18 mouse cellular contexts compared by ENCODE assay signal in the genomic region with DNA sequence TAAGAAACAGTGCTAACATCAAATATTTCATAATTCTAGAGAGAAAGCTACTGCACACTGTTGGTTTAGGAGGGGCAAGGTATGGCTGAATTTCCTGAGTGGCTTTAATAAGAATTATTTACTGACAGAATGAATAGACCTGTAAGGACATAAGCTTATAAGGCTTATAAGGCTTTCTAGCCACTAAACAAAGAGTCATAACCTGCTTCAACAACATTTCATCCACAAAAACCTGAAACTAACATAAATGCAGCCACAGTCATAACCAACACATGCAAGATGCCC. TPM values are rescaled to one million over a fixed set of nuclear protein-coding genes. Genes with fewer than 3 reads are reported as not detected.
A peak's percentile ranks its signal among the peaks of the same experiment; 100 is the strongest.
DNase-seq lines count a peak whose midpoint lies in the region; ATAC-seq and TF ChIP-seq lines count a peak whose summit lies in the region.
"Had no signal": no experiment of that assay in that cellular context is flagged by ENCODE, and none has a peak within 500 bp of the region (broad histone marks: within the 10 kb centered on the region; RNA-seq: fewer than 3 reads in every experiment).

No protein-coding gene starts in this region.

- H3K27ac ChIP-seq in forebrain, embryonic 13.5 days, result no peak overlapping the region
- H3K27ac ChIP-seq in forebrain, embryonic 16.5 days (ENCODE audit: low read length), result no peak overlapping the region
- H3K27ac ChIP-seq in kidney, embryonic 15.5 days, result no peak overlapping the region
- peak overlapping the region; percentile 89 for H3K27ac ChIP-seq in CH12.LX (ENCODE audit: insufficient read depth, low read depth)
- H3K27ac ChIP-seq in liver, embryonic 12.5 days, result peak overlapping the region; percentile 78
- H3K27ac ChIP-seq: hindbrain, embryonic 12.5 days; intestine, embryonic 15.5 days; limb, embryonic 12.5 days; lung, embryonic 15.5 days had no signal

- TF ChIP-seq RAD21 in CH12.LX (IDR thresholded peaks at IDR 0.05; ENCODE audit: low read depth, low read length), result no peak

- no peak for TF ChIP-seq EP300 in CH12.LX (IDR thresholded peaks at IDR 0.05; ENCODE audit: low read length)

- H3K9ac ChIP-seq in forebrain, embryonic 13.5 days, result 0 out of 2 replicates have a peak overlapping the region, but pooled peaks have one; percentile 8
- no peak overlapping the region for H3K9ac ChIP-seq in forebrain, embryonic 16.5 days (replicated peaks; ENCODE audit: low read depth, low read length)
- H3K9ac ChIP-seq in kidney, embryonic 15.5 days, result 0 out of 2 replicates have a peak overlapping the region, but pooled peaks have one; percentile 83
- peak overlapping the region; percentile 72 for H3K9ac ChIP-seq in CH12.LX (ENCODE audit: insufficient read depth, low read depth)
- H3K9ac ChIP-seq in liver, embryonic 12.5 days, result peak overlapping the region; percentile 86
- H3K9ac ChIP-seq: intestine, embryonic 15.5 days; limb, embryonic 12.5 days; lung, embryonic 15.5 days had no signal

- H3K4me2 ChIP-seq in forebrain, embryonic 13.5 days, result no peak overlapping the region
- no peak overlapping the region for H3K4me2 ChIP-seq in forebrain, embryonic 16.5 days (ENCODE audit: low read length)
- no peak overlapping the region for H3K4me2 ChIP-seq in kidney, embryonic 15.5 days
- peak overlapping the region; percentile 99 for H3K4me2 ChIP-seq in CH12.LX (ENCODE audit: insufficient read depth, low read depth, poor library complexity, severe bottlenecking)
- peak overlapping the region; percentile 79 for H3K4me2 ChIP-seq in liver, embryonic 12.5 days

- no peak for TF ChIP-seq CTCF in CH12.LX (conservative IDR thresholded peaks at IDR 0.05 in 1 of 2, IDR thresholded peaks at IDR 0.05 in 1 of 2; ENCODE audit: low read depth in 2 of 2, low read length in 2 of 2)

- peaks cover 5% of the 10 kb centered on the region for H3K36me3 ChIP-seq in forebrain, embryonic 13.5 days (ENCODE audit: poor library complexity, severe bottlenecking)
- H3K36me3 ChIP-seq in forebrain, embryonic 16.5 days (ENCODE audit: control insufficient read depth, insufficient read depth), result no peaks in the 10 kb centered on the region
- H3K36me3 ChIP-seq in kidney, embryonic 15.5 days, result peaks cover 4% of the 10 kb centered on the region
- H3K36me3 ChIP-seq in CH12.LX (replicated peaks in 1 of 2; ENCODE audit: control insufficient read depth in 1 of 2, insufficient read depth in 1 of 2, low read length in 1 of 2), result peaks cover 6 to 24% of the 10 kb centered on the region in 2 experiments
- H3K36me3 ChIP-seq in liver, embryonic 12.5 days, result peaks cover 20% of the 10 kb centered on the region
- H3K36me3 ChIP-seq: intestine, embryonic 15.5 days; lung, embryonic 15.5 days had no signal

- ATAC-seq in forebrain, embryonic 13.5 days, result no peak
- ATAC-seq in forebrain, embryonic 16.5 days, result no peak
- no peak for ATAC-seq in kidney, embryonic 15.5 days (replicated peaks; ENCODE audit: low FRiP score)
- no peak for ATAC-seq in liver, embryonic 12.5 days
- ATAC-seq: intestine, embryonic 15.5 days; midbrain, embryonic 16.5 days had no signal

- H3K27me3 ChIP-seq in forebrain, embryonic 13.5 days, result no peaks in the 10 kb centered on the region
- no peaks in the 10 kb centered on the region for H3K27me3 ChIP-seq in forebrain, embryonic 16.5 days (replicated peaks; ENCODE audit: control insufficient read depth, insufficient read depth, low read length)
- no peaks in the 10 kb centered on the region for H3K27me3 ChIP-seq in kidney, embryonic 15.5 days
- H3K27me3 ChIP-seq in CH12.LX (replicated peaks), result no peaks in the 10 kb centered on the region
- H3K27me3 ChIP-seq in liver, embryonic 12.5 days (replicated peaks), result no peaks in the 10 kb centered on the region
- H3K27me3 ChIP-seq: hindbrain, embryonic 12.5 days; intestine, embryonic 15.5 days; limb, embryonic 12.5 days; lung, embryonic 15.5 days had no signal

- H3K9me3 ChIP-seq in forebrain, embryonic 13.5 days (replicated peaks), result no peaks in the 10 kb centered on the region
- H3K9me3 ChIP-seq in forebrain, embryonic 16.5 days (ENCODE audit: control insufficient read depth, low read length), result no peaks in the 10 kb centered on the region
- no peaks in the 10 kb centered on the region for H3K9me3 ChIP-seq in kidney, embryonic 15.5 days (replicated peaks)
- no peaks in the 10 kb centered on the region for H3K9me3 ChIP-seq in CH12.LX (replicated peaks; ENCODE audit: low read length)
- no peaks in the 10 kb centered on the region for H3K9me3 ChIP-seq in liver, embryonic 12.5 days (replicated peaks)
- H3K9me3 ChIP-seq: hindbrain, embryonic 12.5 days; intestine, embryonic 15.5 days; limb, embryonic 12.5 days; lung, embryonic 15.5 days had no signal

- dilution Hi-C loops in CH12.LX (cut with MboI; ENCODE audit: extremely low pct_ligation_motif_present, extremely low pct_unique_long_range_greater_than_20kb, low sequenced_read_pairs), result no loop called here

- H3K79me2 ChIP-seq in CH12.LX (replicated peaks; ENCODE audit: control insufficient read depth, extremely low read depth, insufficient read depth, poor library complexity, severe bottlenecking), result peaks cover 64% of the 10 kb centered on the region

- H3K4me1 ChIP-seq in forebrain, embryonic 13.5 days, result peaks cover 27% of the 10 kb centered on the region
- H3K4me1 ChIP-seq in forebrain, embryonic 16.5 days (replicated peaks; ENCODE audit: control insufficient read depth, insufficient read depth, low read length), result peaks cover 13% of the 10 kb centered on the region
- H3K4me1 ChIP-seq in kidney, embryonic 15.5 days, result peaks cover 20% of the 10 kb centered on the region
- peaks cover 3 to 64% of the 10 kb centered on the region in 2 experiments; a peak in 3 of 4 replicates for H3K4me1 ChIP-seq in CH12.LX (ENCODE audit: control insufficient read depth in 1 of 2, insufficient read depth in 2 of 2)
- peaks cover 35% of the 10 kb centered on the region for H3K4me1 ChIP-seq in liver, embryonic 12.5 days

- no peak for DNase-seq in kidney, postnatal 4 days
- DNase-seq in CH12.LX (ENCODE audit: extremely low read depth), result no peak
- DNase-seq in layer of hippocampus, postnatal 10 days (ENCODE audit: low spot score in 2 of 2), result no peak
- DNase-seq in urinary bladder, adult 2 months (ENCODE audit: low spot score), result no peak
- DNase-seq: cerebellum, adult 8-10 months; heart, adult 11 months; lung, postnatal 4 days; spleen, adult 18-20 months; thymus, postnatal 25 days had no signal

- no peak for TF ChIP-seq POLR2A in CH12.LX (IDR thresholded peaks at IDR 0.05; ENCODE audit: low read depth, low read length)

- in situ Hi-C loops in CH12.LX (cut with MboI; ENCODE audit: low pct_ligation_motif_present, low pct_unique_long_range_greater_than_20kb, low sequenced_read_pairs), result no loop called here

- no peak overlapping the region for H3K4me3 ChIP-seq in forebrain, embryonic 13.5 days
- no peak overlapping the region for H3K4me3 ChIP-seq in forebrain, embryonic 16.5 days (replicated peaks; ENCODE audit: low read length)
- H3K4me3 ChIP-seq in kidney, embryonic 15.5 days (replicated peaks), result no peak overlapping the region
- peak overlapping the region; percentile 31 to 62 (median 57) for H3K4me3 ChIP-seq in CH12.LX (replicated peaks in 1 of 3; ENCODE audit: low read depth in 2 of 3, low read length in 2 of 3, poor library complexity in 1 of 3)
- H3K4me3 ChIP-seq in liver, embryonic 12.5 days, result peak overlapping the region; percentile 84
- H3K4me3 ChIP-seq: hindbrain, embryonic 12.5 days; intestine, embryonic 15.5 days had no signal

TF ChIP-seq in CH12.LX, 34 proteins besides CTCF, POLR2A, EP300 and RAD21:
- TF ChIP-seq USF2 (conservative IDR thresholded peaks at IDR 0.05; ENCODE audit: low read depth, low read length), result no peak
- TF ChIP-seq MAFK (IDR thresholded peaks at IDR 0.05; ENCODE audit: insufficient replicate concordance, low read length), result no peak
- 0 out of 2 replicates have a peak, but pooled peaks have one; percentile 17 for TF ChIP-seq SIN3A (IDR thresholded peaks at IDR 0.05; ENCODE audit: low read length)
- TF ChIP-seq CHD1 (IDR thresholded peaks at IDR 0.05; ENCODE audit: low read depth, low read length), result peak; percentile 95
- peak; percentile 14; the same call in 1 of the 2 replicates for TF ChIP-seq CHD2 (IDR thresholded peaks at IDR 0.05; ENCODE audit: low read length)
- TF ChIP-seq TBP (conservative IDR thresholded peaks at IDR 0.05; ENCODE audit: low read depth, low read length), result 0 out of 2 replicates have a peak, but pooled peaks have one; percentile 14
- no peak for TF ChIP-seq TCF12 (IDR thresholded peaks at IDR 0.05; ENCODE audit: low read depth, low read length)

RNA-seq across cellular contexts. Expression of gene Cisd2, which starts 2.5 kb away (rescaled TPM):
- polyA plus RNA-seq in forebrain, embryonic 13.5 days (2015; fragmentation: Nextera tagmentation; extraction: Ambion mirVana), result 77.3 and 80.3 TPM in 2 replicates
- polyA plus RNA-seq in forebrain, embryonic 16.5 days (2015; fragmentation: Nextera tagmentation; extraction: Ambion mirVana), result 63.7 and 72.5 TPM in 2 replicates
- polyA plus RNA-seq in kidney, embryonic 15.5 days (2015; fragmentation: Nextera tagmentation; extraction: Ambion mirVana), result 68.8 and 77.6 TPM in 2 replicates
- total RNA-seq in CH12.LX (2012; rRNA removed) (36.4 and 39.4 TPM in 2 replicates), CH12.LX (2014; rRNA removed) (62.0 and 70.8 TPM in 2 replicates)
- polyA plus RNA-seq in CH12.LX (2012; ENCODE audit: insufficient read length, low read depth), result 58.2 and 65.5 TPM in 2 replicates
- polyA plus RNA-seq in liver, embryonic 12.5 days (2016; fragmentation: Nextera tagmentation; extraction: Ambion mirVana), result 45.4 and 45.7 TPM in 2 replicates
- 10 to 100 TPM; 34.9 to 39.1 TPM for total RNA-seq in layer of hippocampus, postnatal 10 days (2021)
- polyA plus RNA-seq in urinary bladder, adult 2 months (2012; rRNA removed), result 27.1 and 33.8 TPM in 2 replicates

RNA-seq across cellular contexts. Expression of gene Ube2d3, which starts 16.7 kb away (rescaled TPM):
- polyA plus RNA-seq in forebrain, embryonic 13.5 days (2015; fragmentation: Nextera tagmentation; extraction: Ambion mirVana), result 470 and 482 TPM in 2 replicates
- 383 and 423 TPM in 2 replicates for polyA plus RNA-seq in forebrain, embryonic 16.5 days (2015; fragmentation: Nextera tagmentation; extraction: Ambion mirVana)
- polyA plus RNA-seq in kidney, embryonic 15.5 days (2015; fragmentation: Nextera tagmentation; extraction: Ambion mirVana), result 512 and 532 TPM in 2 replicates
- total RNA-seq in CH12.LX (2012; rRNA removed) (590 and 839 TPM in 2 replicates), CH12.LX (2014; rRNA removed) (1,791 and 1,803 TPM in 2 replicates)
- 1,178 and 1,222 TPM in 2 replicates for polyA plus RNA-seq in CH12.LX (2012; ENCODE audit: insufficient read length, low read depth)
- polyA plus RNA-seq in liver, embryonic 12.5 days (2016; fragmentation: Nextera tagmentation; extraction: Ambion mirVana), result 331 and 332 TPM in 2 replicates
- 100 to 1,000 TPM; 258 to 279 TPM for total RNA-seq in layer of hippocampus, postnatal 10 days (2021)
- 217 and 252 TPM in 2 replicates for polyA plus RNA-seq in urinary bladder, adult 2 months (2012; rRNA removed)

Comparison
In these comparisons a context has a peak if more than half of its experiments do, and no peak if none do; other contexts are left out.
1. H3K27ac ChIP-seq: peak in CH12.LX (single experiment) and liver, embryonic 12.5 days (single experiment); none in forebrain, embryonic 13.5 days (single experiment), forebrain, embryonic 16.5 days (single experiment) and kidney, embryonic 15.5 days (single experiment).
2. H3K4me2 ChIP-seq: peak in CH12.LX (single experiment) and liver, embryonic 12.5 days (single experiment); none in forebrain, embryonic 13.5 days (single experiment), forebrain, embryonic 16.5 days (single experiment) and kidney, embryonic 15.5 days (single experiment).
3. H3K4me3 ChIP-seq: peak in CH12.LX (3 of 3) and liver, embryonic 12.5 days (single experiment); none in forebrain, embryonic 13.5 days (single experiment), forebrain, embryonic 16.5 days (single experiment) and kidney, embryonic 15.5 days (single experiment).